Mouse (Mus musculus): ENCODE results near the gene Larp4b.
A peak's percentile ranks its signal among the peaks of the same experiment; 100 is the strongest.

Larp4b gene

DNA sequence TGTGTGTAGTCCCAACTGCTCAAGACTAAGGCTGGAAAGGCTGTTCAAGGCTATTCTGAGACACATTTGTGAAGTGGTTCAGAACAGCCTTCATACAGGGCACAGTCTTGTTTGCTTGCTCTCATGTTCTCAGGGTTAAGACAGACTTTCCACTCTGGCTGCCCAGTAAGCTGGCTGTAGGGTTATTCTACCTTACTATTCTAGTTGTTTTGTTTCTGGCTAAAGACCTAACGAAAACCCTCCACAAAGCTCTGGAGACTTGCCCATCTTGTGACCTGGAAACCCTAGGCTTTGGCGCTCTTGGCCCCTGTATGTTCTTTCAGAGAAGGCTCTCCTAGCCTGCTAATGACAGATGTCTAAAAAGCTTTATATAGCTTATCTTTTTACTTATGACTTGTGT lies 55.1 kb downstream of the Larp4b start:
- H3K27me3 ChIP-seq (ENCODE audit: control insufficient read depth, insufficient read depth, low read length, poor library complexity, severe bottlenecking): no peaks in the 10 kb centered on the region
- no peak for DNase-seq (ENCODE audit: low read depth, low spot score)
- peaks cover 18% of the 10 kb centered on the region for H3K36me3 ChIP-seq (ENCODE audit: control insufficient read depth, insufficient read depth, low read length, poor library complexity, severe bottlenecking)

DNA sequence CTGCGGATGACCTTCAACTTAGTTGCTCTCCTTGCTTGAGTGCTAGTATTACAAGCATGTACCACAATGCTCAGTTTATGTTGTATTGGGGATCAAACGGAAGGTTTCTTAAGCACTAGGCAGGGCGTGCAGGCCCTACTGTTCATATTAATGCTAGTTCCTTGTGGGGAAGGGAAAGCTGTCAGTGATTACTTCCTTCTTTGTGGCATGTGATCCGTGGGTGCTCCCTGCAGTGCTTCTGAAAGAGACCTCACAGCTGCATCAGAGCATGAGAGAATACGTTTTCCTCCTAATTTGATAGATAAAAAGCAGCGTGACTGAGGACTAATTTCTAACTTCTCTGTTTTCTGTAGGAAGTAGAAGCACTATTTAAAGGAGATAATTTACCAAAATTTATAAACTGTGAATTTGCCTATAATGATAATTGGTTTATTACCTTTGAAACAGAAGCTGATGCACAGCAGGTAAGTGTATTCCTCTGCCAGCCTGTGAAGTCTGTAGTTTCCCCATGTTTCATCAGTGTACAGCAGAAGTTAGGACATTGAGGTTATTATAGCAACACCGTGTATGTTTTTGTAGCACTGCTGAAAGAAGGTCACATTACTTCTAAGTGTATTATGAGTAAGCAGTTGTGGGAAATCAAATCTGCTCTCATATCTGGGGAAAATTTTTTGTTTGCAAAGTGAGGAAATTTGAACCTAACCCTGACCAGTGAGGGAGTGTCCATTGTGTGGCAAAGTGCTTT lies 56.0 kb downstream of the Larp4b start:
- DNase-seq (ENCODE audit: low read depth, low spot score): peak; percentile 42
- Histone ChIP-seq H3K36me3 (ENCODE audit: control insufficient read depth, insufficient read depth, low read length, poor library complexity, severe bottlenecking) (peaks cover 10% of the 10 kb centered on the region), H3K27me3 (ENCODE audit: control insufficient read depth, insufficient read depth, low read length, poor library complexity, severe bottlenecking) (no peaks in the 10 kb centered on the region)

DNA sequence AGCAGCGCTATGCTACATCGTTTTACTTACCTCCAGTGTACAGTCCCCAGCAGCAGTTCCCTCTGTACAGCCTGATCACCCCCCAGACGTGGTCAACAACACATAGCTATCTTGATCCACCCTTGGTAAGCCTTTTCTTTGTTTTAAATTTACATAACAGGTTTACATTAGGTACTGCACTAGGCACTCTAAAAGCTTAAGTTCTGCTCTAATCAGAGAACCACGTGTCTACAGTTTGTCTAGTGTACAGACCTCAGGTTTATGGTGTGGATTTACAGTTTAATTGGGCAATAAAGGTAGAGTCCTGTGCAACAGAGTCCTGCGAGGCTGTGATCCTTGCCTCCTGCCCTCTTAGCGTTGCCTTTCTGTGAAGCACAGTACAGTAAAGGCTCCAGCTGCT lies 57.4 kb downstream of the Larp4b start:
- no peak for DNase-seq (ENCODE audit: low read depth, low spot score)
- Histone ChIP-seq H3K27me3 (ENCODE audit: control insufficient read depth, insufficient read depth, low read length, poor library complexity, severe bottlenecking) (no peaks in the 10 kb centered on the region), H3K36me3 (ENCODE audit: control insufficient read depth, insufficient read depth, low read length, poor library complexity, severe bottlenecking) (peaks cover 8% of the 10 kb centered on the region; the same call in 1 of the 2 replicates)

DNA sequence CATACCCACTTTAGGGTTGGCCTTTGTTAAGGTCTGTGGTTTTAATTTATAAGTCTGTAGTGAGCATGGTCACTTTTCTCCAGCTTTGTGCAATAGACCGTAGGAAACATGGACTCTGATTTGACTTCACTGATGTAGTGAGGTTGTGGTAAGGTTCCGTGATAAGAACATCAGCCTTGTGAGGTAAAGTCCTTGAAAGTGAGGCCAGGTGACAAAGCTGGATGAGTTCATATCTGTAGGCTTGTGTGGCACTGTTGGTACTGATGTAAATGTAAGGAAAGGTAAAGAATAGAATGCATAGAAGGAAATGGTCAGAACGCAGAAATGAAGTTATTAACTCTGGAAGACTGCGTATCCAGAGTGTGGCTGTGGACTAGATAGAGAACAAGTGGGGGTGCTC lies 57.9 kb downstream of the Larp4b start:
- Histone ChIP-seq H3K27me3 (ENCODE audit: control insufficient read depth, insufficient read depth, low read length, poor library complexity, severe bottlenecking) (no peaks in the 10 kb centered on the region), H3K36me3 (ENCODE audit: control insufficient read depth, insufficient read depth, low read length, poor library complexity, severe bottlenecking) (peaks cover 8% of the 10 kb centered on the region; the same call in 1 of the 2 replicates)
- no peak for DNase-seq (ENCODE audit: low read depth, low spot score)

DNA sequence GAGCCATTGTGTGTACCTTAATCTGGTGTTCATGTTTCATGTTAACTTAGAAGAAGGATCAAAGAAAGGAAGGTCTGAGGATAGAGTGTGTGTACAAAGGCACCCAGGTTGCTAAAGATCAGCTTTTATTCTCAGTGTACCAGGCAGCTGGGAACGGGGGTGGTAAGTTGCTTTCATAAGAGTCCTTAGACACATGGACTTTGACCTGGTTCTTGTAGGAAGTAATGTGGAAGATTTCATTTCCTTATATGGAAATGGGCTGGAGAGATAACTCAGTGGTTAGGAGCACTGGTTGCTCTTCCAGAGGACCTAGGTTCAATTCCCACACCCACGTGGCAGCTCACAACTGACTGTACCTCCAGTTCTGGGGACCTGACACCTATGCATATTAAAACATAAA lies 58.6 kb downstream of the Larp4b start:
- H3K27me3 ChIP-seq (ENCODE audit: control insufficient read depth, insufficient read depth, low read length, poor library complexity, severe bottlenecking): no peaks in the 10 kb centered on the region
- no peak for DNase-seq (ENCODE audit: low read depth, low spot score)
- H3K36me3 ChIP-seq (ENCODE audit: control insufficient read depth, insufficient read depth, low read length, poor library complexity, severe bottlenecking): peaks cover 7% of the 10 kb centered on the region; the same call in 1 of the 2 replicates

DNA sequence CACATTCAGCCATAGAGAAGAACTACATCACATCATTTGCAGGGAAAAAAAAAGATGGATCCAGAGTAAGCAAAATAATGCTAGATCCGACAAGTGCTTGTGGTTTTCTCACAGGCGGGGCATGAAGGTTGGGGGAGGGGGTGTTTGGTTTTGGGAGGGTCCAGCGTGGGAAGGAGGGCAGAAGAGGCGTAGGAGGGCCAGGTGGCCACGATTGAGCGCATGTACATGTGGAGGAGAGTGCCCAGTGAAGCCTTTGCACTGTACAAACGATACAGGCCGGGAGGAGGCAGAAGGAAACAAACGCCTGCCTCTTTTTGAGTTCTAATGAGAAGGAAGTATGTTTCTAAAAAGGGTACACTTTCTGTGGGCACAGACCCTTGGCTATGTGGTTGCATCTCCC lies 60.1 kb downstream of the Larp4b start:
- no peaks in the 10 kb centered on the region for H3K27me3 ChIP-seq (ENCODE audit: control insufficient read depth, insufficient read depth, low read length, poor library complexity, severe bottlenecking)
- no peak for DNase-seq (ENCODE audit: low read depth, low spot score)
- H3K36me3 ChIP-seq (ENCODE audit: control insufficient read depth, insufficient read depth, low read length, poor library complexity, severe bottlenecking): peaks cover 8% of the 10 kb centered on the region; the same call in 1 of the 2 replicates

DNA sequence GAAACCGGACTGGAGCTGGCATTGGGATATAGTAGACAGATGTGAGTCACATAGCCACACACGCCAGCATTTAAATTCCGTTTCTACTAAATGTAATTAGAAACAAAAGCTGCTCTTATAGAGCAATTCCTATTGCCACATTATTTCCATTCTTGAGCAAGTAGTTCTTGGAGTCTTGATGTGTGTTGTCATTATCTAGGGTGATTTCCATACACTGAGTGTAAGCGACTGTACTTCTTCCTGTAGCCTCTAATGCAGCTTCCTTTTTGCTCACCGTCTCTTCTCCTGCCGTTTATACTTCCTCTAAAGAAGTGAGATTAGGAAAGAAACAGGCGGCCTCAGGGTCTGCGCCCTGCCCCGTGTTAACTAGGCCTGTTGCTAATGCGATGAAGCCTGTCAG lies 65.6 kb downstream of the Larp4b start:
- DNase-seq (ENCODE audit: low read depth, low spot score): no peak
- Histone ChIP-seq H3K36me3 (ENCODE audit: control insufficient read depth, insufficient read depth, low read length, poor library complexity, severe bottlenecking) (peaks cover 13% of the 10 kb centered on the region), H3K27me3 (ENCODE audit: control insufficient read depth, insufficient read depth, low read length, poor library complexity, severe bottlenecking) (no peaks in the 10 kb centered on the region)

DNA sequence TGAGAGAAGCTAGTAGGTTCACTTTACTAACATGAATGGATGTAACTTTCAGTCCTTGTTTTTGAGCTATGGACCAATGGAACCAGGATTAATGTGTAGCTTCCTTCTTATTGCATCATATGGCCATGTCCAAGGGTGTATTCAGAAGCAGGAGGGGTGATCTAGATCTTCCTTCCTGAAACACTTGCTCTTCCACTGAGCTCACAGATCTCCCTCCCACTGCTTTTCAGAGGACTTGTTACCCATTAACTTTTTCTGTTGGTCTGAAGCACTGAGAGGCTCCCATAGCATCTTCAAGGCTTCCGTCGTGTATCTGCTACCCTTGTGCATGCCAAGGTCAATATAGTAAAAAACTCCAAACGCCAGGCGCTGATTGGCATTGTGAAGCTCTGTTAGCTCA lies 69.2 kb downstream of the Larp4b start:
- DNase-seq (ENCODE audit: low read depth, low spot score): no peak
- H3K36me3 ChIP-seq (ENCODE audit: control insufficient read depth, insufficient read depth, low read length, poor library complexity, severe bottlenecking): peaks cover 24% of the 10 kb centered on the region
- H3K27me3 ChIP-seq (ENCODE audit: control insufficient read depth, insufficient read depth, low read length, poor library complexity, severe bottlenecking): no peaks in the 10 kb centered on the region

DNA sequence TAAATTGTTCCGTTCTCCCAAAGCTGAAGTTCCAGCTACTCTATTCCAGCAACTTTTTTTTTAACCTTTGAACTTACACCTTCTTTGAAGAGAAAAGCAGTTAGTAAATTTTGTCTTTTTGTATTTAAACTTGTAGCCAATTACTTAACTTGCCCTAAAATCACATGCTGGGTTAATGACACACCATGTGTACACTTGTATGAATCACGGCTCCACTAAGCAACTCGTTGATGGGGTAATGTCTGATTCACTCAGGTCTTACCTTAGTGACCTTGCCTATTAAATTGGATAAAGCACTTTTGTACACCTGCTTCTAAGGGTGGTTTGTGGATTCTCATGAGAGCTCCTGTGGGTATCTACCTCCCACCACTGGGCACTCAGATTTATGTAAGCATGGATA lies 74.2 kb downstream of the Larp4b start:
- DNase-seq (ENCODE audit: low read depth, low spot score): no peak
- no peaks in the 10 kb centered on the region for H3K27me3 ChIP-seq (ENCODE audit: control insufficient read depth, insufficient read depth, low read length, poor library complexity, severe bottlenecking)
- H3K36me3 ChIP-seq (ENCODE audit: control insufficient read depth, insufficient read depth, low read length, poor library complexity, severe bottlenecking): peaks cover 17% of the 10 kb centered on the region

DNA sequence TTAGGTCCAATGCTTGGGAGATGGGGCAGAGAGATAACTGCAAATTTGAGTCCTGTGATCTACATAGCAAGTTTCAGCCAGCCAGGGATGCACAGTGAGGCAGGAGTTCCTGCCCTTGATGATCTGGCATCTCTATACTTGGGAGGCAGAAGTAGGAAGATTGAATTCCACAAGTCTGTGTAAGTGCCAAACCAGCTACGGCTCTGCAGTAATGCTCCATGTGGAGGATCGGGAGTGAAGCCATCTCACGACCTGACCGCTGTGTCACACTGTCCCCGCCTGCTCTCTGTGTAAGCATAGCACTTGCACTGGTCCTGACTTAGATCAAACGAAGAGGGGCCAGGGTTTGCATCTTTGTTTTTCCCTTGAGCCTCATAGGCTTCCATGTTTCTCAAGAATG lies 75.9 kb downstream of the Larp4b start:
- DNase-seq (ENCODE audit: low read depth, low spot score): no peak
- peaks cover 15% of the 10 kb centered on the region for H3K36me3 ChIP-seq (ENCODE audit: control insufficient read depth, insufficient read depth, low read length, poor library complexity, severe bottlenecking)
- no peaks in the 10 kb centered on the region for H3K27me3 ChIP-seq (ENCODE audit: control insufficient read depth, insufficient read depth, low read length, poor library complexity, severe bottlenecking)

DNA sequence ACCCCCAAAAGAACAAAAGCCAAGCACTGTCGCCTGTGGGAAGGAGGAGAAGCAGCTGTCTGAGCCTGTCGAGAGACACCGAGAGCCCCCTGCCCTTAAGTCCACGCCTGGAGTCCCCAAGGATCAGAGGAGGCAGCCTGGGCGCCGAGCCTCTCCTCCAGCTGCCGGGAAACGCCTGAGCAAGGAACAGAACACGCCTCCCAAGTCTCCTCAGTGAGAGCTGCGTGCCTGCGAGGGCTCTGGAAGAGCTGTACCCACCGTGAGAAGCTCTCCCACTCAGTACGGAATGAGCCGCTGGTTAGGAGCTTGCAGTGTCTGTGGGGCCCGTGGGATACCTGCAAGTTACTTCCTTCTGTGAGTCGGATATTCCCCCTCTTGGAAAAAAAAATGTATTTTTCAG lies 77.0 kb downstream of the Larp4b start:
- Histone ChIP-seq H3K36me3 (ENCODE audit: control insufficient read depth, insufficient read depth, low read length, poor library complexity, severe bottlenecking) (peaks cover 13% of the 10 kb centered on the region), H3K27me3 (ENCODE audit: control insufficient read depth, insufficient read depth, low read length, poor library complexity, severe bottlenecking) (no peaks in the 10 kb centered on the region)
- no peak for DNase-seq (ENCODE audit: low read depth, low spot score)

DNA sequence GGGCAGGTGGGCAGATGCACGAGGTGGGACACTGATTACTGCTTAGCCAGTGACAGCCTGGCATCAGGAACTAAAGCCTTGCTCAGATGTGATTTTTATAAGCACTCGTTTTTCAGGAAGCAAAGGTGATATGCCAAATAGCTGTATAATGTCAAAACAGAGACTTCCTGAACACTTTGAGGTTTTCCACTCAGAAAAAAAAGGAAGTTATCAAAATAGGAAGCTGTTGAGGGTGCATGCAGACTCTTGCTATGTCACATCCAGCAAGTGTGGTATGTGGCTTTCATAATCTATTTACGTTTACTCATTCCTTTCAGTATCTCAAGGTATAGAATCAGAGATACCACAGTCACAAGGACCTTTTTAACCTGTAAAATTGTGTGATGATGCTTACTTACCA lies 79.7 kb downstream of the Larp4b start:
- Histone ChIP-seq H3K36me3 (ENCODE audit: control insufficient read depth, insufficient read depth, low read length, poor library complexity, severe bottlenecking) (no peaks in the 10 kb centered on the region; the same call in 1 of the 2 replicates), H3K27me3 (ENCODE audit: control insufficient read depth, insufficient read depth, low read length, poor library complexity, severe bottlenecking) (no peaks in the 10 kb centered on the region)
- DNase-seq (ENCODE audit: low read depth, low spot score): peak; percentile 53

DNA sequence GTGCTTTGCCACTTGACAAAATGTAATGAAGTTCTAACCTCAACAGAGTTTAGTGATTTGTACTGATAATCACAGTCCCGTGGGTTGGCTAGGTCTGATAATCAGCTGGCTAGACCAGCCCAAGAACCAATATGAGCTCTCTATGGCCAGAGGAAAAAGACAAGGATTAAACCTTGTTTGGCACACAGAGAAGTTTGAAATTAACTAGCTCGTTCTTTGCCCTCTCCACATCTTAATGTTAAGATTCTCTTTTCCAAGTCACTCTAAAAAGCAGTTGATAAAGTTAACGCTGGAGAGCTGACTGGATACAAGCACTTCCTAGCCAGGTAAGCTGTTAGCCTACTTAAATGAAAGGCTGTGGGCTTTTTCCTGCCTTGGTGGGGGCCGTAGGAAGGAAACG lies 81.5 kb downstream of the Larp4b start:
- no peak for DNase-seq (ENCODE audit: low read depth, low spot score)
- no peaks in the 10 kb centered on the region for H3K27me3 ChIP-seq (ENCODE audit: control insufficient read depth, insufficient read depth, low read length, poor library complexity, severe bottlenecking)
- no peaks in the 10 kb centered on the region for H3K36me3 ChIP-seq (ENCODE audit: control insufficient read depth, insufficient read depth, low read length, poor library complexity, severe bottlenecking)

DNA sequence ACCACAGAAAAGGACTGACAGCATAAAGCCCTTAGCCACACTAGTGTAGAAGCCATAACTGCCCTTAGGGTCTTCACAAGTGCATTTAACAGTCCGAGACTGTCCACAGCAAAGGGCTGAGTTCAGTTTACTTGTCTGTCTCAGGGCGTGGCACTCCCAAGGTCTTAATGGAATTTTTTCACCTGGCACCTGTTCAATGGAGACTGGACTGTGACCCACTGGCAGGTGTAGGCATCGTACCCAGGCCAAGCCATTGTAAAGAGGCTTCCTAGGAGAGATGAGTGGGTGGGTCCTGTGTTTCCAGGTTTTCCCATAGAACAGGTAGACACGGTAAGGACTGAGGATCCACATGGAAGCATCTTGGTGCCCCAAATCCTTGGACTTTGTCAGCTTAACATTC lies 84.6 kb downstream of the Larp4b start:
- DNase-seq (ENCODE audit: low read depth, low spot score): no peak
- Histone ChIP-seq H3K27me3 (ENCODE audit: control insufficient read depth, insufficient read depth, low read length, poor library complexity, severe bottlenecking) (no peaks in the 10 kb centered on the region), H3K36me3 (ENCODE audit: control insufficient read depth, insufficient read depth, low read length, poor library complexity, severe bottlenecking) (no peaks in the 10 kb centered on the region)

DNA sequence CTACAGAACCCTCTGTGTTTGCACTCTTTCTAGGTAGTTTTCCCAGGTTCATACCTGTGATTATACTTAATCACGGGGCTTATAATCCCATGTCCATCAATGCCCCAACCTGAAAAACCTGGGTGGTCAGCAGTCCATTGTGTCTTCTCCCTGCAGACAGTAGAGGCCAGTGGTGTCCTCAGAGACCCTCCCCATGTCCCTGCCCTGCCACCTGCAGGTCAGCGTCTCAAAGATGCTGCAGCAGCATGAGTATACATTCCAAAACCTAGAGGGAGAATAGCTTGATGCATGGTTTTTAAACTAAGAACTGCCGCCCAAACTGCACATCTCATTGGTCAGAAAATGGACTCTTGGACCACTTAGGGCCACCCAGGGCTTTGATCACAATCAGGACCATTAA lies 85.0 kb downstream of the Larp4b start:
- Histone ChIP-seq H3K27me3 (ENCODE audit: control insufficient read depth, insufficient read depth, low read length, poor library complexity, severe bottlenecking) (no peaks in the 10 kb centered on the region), H3K36me3 (ENCODE audit: control insufficient read depth, insufficient read depth, low read length, poor library complexity, severe bottlenecking) (no peaks in the 10 kb centered on the region)
- no peak for DNase-seq (ENCODE audit: low read depth, low spot score)

DNA sequence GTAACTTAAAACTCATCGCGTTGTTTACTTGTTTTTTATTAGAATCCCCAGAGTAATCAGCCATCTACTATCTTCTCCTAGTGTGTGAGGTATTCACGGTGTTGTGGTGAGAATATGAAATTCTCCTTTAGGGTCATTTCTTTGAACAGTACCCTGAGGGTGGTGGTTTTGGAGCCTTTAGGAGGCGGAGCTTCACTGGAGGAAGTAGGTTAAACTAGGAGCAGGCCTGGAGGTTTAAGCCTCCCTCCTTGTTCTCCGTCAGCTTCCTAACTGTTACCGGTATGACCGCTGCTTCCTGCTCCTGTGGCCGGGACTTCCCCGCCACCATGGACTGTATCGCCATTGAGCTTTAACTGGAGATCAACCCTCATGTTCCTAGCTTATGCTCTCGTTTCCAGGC lies 86.5 kb downstream of the Larp4b start:
- H3K36me3 ChIP-seq (ENCODE audit: control insufficient read depth, insufficient read depth, low read length, poor library complexity, severe bottlenecking): no peaks in the 10 kb centered on the region
- H3K27me3 ChIP-seq (ENCODE audit: control insufficient read depth, insufficient read depth, low read length, poor library complexity, severe bottlenecking): no peaks in the 10 kb centered on the region
- DNase-seq (ENCODE audit: low read depth, low spot score): peak; percentile 45
